Mouse (Mus musculus) CD8-positive naive resting alpha-beta T cell, adult 2 months (primary cell): ENCODE data around the gene Fam160a1.

Experiments used
- DNase-seq, 2 experiments: peaks; one replicate each; pipeline ENCODE4 v3.0.0; 2022; ENCODE audit warnings: low read depth in 2 of 2, low spot score in 2 of 2

Fam160a1 gene

DNA sequence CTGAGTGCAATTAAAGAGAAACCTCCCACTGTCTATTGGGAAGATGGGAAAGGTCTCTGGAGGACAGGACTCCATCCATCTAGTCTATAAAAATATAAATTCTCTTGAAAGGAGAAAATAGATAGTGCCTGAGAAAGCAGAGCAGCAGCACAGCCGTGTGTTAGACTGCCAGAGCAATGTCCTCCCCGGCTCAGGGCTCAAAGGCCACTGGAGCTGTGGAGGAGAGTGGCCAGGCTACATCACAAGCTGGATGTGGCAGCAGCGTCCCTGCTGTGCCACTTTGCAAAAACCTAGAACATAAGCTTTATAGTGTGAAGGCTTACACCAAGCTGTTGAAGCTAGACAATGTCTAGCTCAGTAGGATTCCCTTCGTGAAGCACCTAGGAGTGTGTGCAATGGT is 67.7 kb downstream of the Fam160a1 start:
- DNase-seq, result no peak

DNA sequence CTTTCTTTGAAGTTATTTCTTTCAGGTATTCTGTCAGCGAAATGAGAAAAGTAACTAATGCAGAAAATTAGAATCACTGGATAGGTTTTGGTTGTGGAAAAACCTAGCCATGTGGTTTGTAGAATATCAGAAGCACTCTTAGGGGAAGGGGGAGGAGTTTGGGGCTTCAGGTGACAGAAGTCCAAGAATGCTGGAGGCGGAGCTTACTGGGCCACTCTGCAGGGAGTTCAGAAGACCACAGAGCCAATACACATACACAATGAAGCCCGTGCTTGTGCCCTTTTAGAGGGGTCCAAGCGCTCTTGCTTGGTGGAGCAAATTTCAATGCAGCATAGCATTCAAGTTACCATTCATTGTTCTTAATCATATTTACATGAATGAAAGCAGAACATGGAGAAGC is 68.2 kb downstream of the Fam160a1 start:
- DNase-seq, result no peak

- no peak for DNase-seq
Measured at GRCm38 (mm10) chr3:85746116-85746515, 71.0 kb downstream of the Fam160a1 start.

DNA sequence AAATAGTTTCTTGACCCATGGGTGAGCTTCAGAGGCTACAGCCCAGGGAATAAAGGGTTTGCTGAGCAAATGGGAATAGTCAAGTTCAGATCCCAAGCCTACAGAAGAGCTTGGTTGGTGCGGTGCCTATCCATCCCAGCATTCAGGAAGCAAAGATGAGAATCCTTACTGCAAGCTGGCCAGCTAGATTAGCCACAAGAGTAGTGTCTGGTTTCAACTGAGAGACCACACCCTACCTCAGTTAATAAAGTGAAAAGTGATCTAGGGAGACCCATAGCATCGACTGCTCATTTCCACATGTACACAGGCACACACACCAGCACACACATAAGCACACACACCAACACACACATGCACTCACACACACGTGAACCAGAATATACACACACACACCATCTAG is 75.3 kb downstream of the Fam160a1 start:
- DNase-seq, result no peak

DNA sequence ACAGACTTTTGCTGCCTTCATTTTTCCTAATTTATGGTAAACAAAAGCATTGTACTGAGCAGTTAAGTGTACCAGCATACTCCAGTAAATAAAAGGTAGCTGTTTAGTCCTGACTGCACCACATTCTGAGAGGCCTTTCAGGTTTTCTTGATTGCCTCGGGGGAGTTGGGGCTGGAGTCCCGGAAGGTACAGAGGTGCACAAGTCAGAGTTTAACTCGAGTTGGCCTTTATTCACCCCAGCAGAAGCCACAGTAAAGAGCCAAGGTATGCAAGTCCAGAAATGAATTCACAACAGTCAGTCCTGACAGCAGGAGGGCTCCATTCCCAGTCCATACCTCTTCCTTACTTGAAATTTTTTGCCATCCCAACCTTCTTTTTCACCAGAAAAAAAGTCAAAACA is 78.5 kb downstream of the Fam160a1 start:
- no peak for DNase-seq

- no peak for DNase-seq
Measured at GRCm38 (mm10) chr3:85733939-85734729, 83.0 kb downstream of the Fam160a1 start.

DNA sequence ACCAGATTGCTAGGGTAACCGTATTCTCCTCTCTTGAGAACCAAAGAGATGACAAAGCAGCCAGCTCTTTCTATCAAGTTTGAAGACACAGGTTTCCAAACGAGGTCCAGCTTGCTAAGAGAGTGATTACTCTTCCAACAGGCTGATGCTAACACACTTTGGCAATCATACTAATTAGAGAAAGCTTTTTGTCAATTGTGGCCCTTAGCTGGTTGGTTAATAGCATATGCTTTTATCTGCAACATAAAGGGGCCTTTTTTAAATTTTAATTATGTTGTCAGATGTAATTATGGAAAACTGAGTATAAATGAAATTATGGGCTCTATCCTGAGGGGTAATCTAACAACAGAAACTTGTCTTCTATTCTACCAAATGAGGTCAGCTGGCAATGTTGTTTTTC is 89.9 kb downstream of the Fam160a1 start:
- no peak for DNase-seq

DNA sequence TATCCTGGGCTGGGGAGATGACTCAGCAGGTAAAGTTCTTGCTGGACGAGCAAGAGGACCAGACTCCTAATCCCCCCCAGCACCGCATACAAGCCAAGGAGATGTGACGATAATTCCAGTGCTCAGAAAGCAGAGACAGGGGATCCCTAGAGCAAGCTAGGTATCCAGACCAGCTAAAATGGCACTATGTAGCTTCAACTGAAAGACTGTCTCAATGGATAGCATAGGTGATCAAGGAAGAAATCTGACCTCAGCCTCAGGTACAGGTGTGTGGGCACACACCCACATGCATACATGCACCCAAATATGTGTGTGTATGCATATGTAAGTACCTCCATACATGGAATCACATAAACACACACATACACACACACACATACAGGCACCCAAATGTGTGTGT is 91.1 kb downstream of the Fam160a1 start:
- DNase-seq, result no peak

DNA sequence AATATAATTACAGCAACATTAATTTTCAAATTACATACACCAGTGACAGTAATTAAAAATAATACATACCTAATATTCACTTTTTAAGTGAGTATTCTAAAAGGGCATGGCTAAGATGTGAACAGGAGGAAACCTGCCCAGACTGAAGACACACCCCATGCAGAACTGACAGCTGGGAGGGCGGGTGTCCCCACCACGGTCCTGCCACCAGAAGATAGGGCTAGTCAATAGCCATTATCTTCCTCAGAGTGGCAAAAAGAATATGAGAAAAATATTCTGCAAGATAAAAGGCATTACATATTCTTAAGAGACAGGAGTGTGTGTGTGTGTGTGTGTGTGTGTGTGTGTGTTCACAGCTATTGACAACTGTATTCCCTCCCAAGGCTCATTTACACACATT is 92.0 kb downstream of the Fam160a1 start:
- no peak for DNase-seq

DNA sequence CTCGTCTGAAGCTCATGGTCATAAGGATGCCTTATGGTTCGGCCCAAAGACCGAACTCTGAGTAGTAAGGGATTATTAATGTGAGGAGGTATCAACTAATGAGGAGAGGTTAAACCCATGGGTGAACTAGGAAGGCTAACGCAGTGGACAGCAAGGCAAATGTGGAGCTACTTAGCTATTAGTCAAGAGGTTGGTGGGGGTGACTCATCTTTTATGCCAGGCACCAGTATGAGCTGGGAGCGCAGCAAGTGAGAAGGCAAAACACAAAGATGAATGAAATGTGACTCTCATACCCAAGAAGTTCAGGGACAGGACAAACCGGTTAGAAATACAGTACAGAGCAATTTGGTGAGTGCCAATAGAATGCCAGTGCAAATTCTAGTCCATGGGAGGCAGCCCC is 94.5 kb downstream of the Fam160a1 start:
- no peak for DNase-seq

- no peak for DNase-seq
Measured at GRCm38 (mm10) chr3:85715764-85716297, 101.3 kb downstream of the Fam160a1 start.

DNA sequence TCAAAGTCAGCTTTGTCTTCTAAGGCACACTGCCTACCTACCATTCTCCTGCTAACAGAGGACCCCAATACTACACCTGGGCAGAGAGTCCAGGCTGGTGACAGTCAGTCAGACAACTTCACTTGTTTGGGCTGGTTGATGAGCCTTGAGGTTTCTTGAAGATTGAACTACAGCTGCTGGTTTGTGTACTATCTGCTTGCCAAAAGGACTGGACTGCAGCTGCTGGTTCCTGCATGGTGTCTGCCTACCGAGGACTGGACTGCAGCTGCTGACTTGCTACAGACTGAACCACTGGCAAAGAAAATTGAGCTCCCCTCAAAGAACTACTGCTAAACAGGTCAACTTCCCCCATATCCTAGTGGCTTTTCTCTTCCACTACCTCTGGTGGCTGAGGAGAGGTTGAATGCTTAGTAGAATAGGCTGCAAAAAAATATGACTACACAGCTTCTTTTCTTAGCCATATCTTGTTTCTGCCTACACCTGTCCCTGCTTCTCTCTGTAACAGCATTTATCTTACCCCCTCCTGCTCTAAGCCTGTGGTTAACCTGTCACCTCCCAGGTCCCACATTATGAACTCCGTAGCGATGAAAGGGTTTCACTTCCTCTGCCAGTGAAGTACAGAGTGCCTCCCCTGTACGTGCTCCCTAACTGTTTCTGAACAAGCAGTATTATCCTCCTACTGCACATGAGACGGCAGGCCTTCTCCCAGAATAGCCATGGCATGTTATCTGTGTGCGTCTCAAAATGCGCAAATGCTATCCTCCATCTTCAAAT is 103.0 kb downstream of the Fam160a1 start:
- no peak for DNase-seq

- no peak for DNase-seq
Measured at GRCm38 (mm10) chr3:85710695-85711094, 106.4 kb downstream of the Fam160a1 start.

GRCm38 (mm10) chr3:85707421-85707820 is 109.7 kb downstream of the Fam160a1 start:
- no peak for DNase-seq

DNA sequence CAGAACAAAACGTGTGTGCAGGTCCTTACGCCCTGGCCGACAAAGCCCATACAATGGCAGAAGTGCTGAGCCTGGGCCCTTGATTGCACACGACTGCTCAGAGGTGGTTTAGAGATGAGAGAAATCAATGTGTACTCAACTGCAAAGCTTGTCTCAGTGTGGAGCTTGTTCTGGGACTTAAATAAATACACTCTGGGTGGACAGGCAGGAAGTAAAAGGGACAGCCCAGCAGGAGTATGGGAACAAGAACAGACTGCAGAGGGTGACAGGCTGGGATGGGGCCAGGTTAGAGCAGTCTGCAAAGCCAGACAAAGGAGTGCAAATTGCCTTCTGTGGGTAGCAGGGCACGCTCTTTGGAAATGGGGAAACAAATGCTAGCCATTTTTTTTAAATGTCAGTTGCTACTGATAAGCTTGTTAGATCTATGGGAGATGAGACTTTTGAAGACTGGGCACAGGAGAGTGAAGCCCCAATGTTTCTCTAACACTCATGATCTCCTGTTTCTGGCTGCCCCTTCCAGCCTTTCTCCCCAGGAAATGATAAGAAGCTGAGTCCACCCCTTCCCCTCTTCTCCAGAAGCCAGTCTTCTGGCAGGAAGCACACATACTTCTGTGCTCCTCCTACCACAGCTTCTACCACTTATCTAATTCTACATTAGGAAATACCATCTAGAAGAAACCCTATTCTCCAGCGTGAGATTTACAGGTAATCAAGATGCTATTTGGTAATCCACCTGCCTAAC is 113.8 kb downstream of the Fam160a1 start:
- no peak for DNase-seq

DNA sequence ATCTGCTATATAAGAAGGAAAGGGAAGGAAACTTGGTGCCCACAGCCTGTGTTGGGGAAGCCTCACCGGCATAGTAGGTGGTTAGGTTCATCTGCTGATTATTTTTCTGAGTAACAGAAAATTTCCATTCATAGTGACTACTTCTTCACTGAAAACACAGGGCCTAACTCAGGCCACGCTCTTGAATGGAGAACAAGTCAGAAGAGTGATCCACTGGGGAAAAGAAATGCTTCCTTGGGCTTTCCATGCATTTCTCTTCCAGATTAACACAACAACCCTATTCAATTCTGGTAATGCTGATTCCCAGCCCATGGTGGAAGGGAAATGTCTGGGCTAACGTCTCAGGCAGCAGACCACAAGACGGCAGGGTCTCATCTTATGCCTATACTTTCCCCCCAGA is 118.6 kb downstream of the Fam160a1 start:
- DNase-seq, result no peak

- DNase-seq, result no peak
Measured at GRCm38 (mm10) chr3:85695056-85695455, 122.0 kb downstream of the Fam160a1 start.

- no peak for DNase-seq
Measured at GRCm38 (mm10) chr3:85693013-85693412, 124.1 kb downstream of the Fam160a1 start.

DNA sequence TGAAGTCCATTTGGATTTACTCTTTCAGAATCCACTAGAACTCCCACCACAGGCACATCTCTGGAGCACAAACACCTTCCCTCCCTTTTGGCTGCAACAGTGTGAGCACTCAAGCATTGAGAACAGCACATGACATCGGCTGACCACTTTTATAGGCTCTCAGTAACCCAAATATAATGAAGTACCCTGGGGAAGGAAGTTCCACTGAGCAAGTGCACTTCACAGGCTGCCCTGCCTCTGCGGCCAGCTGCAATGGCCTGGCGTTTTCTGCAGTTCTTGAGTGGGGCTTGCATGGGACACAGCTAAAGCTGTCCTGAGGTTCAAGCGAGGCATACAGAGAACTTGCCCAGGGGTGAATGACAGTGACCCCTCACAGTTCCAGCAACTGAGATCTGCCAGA is 126.0 kb downstream of the Fam160a1 start:
- DNase-seq, result no peak

DNA sequence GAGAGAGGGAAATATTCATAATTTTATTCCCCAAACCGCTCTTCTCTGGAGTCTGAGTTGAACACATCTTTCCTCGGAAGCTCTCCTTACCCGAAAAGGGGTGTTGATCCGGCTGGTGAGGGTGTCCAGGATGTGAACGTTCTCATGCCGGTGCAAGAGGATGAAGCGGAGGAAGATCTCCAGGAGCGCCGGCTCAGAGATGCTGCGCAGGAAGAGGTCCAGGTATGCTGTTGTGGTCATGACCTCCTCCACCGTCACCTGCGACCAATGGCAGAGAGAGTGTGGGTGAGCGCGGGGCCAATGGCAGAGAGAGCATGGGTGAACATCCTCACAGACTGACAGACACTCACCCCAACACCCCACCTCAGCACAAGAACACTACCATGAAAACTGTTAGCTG is 128.8 kb downstream of the Fam160a1 start:
- no peak for DNase-seq

DNA sequence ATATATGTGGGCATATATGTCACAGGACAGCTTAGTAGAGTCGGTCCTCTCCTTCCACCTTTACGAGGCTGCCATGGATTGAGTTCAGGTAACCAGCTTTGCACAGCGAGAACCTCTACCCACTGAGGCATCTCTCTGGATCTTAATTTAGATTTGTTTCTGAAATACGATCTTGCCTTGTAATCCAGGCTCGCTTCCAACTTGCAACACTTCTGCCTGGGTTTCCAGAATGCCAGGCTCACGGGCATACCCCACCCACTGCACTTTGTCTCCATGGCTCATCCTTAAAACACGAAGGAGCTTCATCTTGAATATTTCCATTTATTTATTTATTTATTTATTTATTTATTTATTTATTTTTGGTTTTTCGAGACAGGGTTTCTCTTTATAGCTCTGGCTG is 131.8 kb downstream of the Fam160a1 start:
- DNase-seq, result no peak

- DNase-seq, result no peak
Measured at GRCm38 (mm10) chr3:85683618-85684017, 133.5 kb downstream of the Fam160a1 start.
